Mouse (Mus musculus) intestine, embryonic 16.5 days (tissue): ENCODE results near the gene Plcg1. TPM values are rescaled to one million over a fixed set of nuclear protein-coding genes. Genes with fewer than 3 reads are reported as not detected.
A peak's percentile ranks its signal among the peaks of the same experiment; 100 is the strongest.

ENCODE experiments used
- ATAC-seq: fragments of 200-750 bp; cut with Nextera tagmentation; 2 replicates; pipeline ENCODE4 v1.8.0; 2017; ENCODE audit warnings: moderate TSS enrichment, moderate library complexity
- H3K27ac ChIP-seq: fragments of 300-500 bp; sonication (generic); 2 replicates; pipeline ENCODE4 v1.5.1; 2014; ENCODE audit warnings: mild to moderate bottlenecking, low read length
- H3K27me3 ChIP-seq: fragments of 300-500 bp; sonication (generic); replicated peaks from 2 replicates; pipeline ENCODE4 v1.6.1; 2014; ENCODE audit warnings: low read length, control low read depth, mixed read lengths; ENCODE audit not compliant: control insufficient read depth, insufficient read depth
- H3K36me3 ChIP-seq: fragments of 300-500 bp; sonication (generic); 2 replicates; pipeline ENCODE4 v1.6.1; 2014; ENCODE audit warnings: low read length, control low read depth; ENCODE audit not compliant: control insufficient read depth, insufficient read depth
- H3K4me1 ChIP-seq: fragments of 300-500 bp; sonication (generic); 2 replicates; pipeline ENCODE4 v1.6.1; 2014; ENCODE audit warnings: low read length, control low read depth, mixed read lengths; ENCODE audit not compliant: control insufficient read depth, insufficient read depth
- H3K4me2 ChIP-seq: fragments of 300-500 bp; sonication (generic); 2 replicates; pipeline ENCODE4 v1.6.1; 2014; ENCODE audit warnings: low read depth, low read length, control low read depth
- H3K4me3 ChIP-seq: fragments of 300-500 bp; sonication (generic); 2 replicates; pipeline ENCODE4 v1.5.1; 2014; ENCODE audit warnings: mild to moderate bottlenecking, low read length
- H3K9ac ChIP-seq: fragments of 300-500 bp; sonication (generic); 2 replicates; pipeline ENCODE4 v1.6.1; 2014; ENCODE audit warnings: low read depth, low read length
- H3K9me3 ChIP-seq: fragments of 300-500 bp; sonication (generic); 2 replicates; pipeline ENCODE4 v1.6.1; 2016; ENCODE audit warnings: low read length, control low read depth; ENCODE audit not compliant: control insufficient read depth
- WGBS: fragments of 180-500 bp; shearing (Covaris S2); extraction: QIAGEN DNeasy Blood & Tissue Kit; methylation state at CpG from one replicate; pipeline ENCODE4 v1.1.7; 2014; 5-methylcytosine and 5-hydroxymethylcytosine counted together
- polyA plus RNA-seq: library from polyadenylated mRNA; unstranded; fragments of >200 nt; fragmentation: Nextera tagmentation; extraction: Ambion mirVana; gene quantifications from 2 replicates; pipeline ENCODE4 v1.2.1, GENCODE M21; 2015

Plcg1 gene
- polyA plus RNA-seq, 1 experiment from 2014 or later = 16.5 TPM

GRCm38 (mm10) chr2:160732420-160732995 is 1.4 kb downstream of the Plcg1 start:
- no peaks in the 10 kb centered on the region for H3K9me3 ChIP-seq
- H3K36me3 ChIP-seq = no peaks in the 10 kb centered on the region; the same call in 1 of the 2 replicates
- H3K27me3 ChIP-seq = no peaks in the 10 kb centered on the region
- peak overlapping the region; percentile 95 for H3K9ac ChIP-seq
- H3K4me3 ChIP-seq = peak overlapping the region; percentile 85
- no peak overlapping the region for H3K27ac ChIP-seq
- ATAC-seq = no peak
- 22% methylated on average over 9 of the region's 9 CpGs for WGBS
- peak overlapping the region; percentile 78 for H3K4me2 ChIP-seq
- peaks cover 30% of the 10 kb centered on the region for H3K4me1 ChIP-seq

GRCm38 (mm10) chr2:160733131-160733531 is 2.0 kb downstream of the Plcg1 start:
- Histone ChIP-seq H3K27me3 (no peaks in the 10 kb centered on the region), H3K4me2 (peak overlapping the region; percentile 78), H3K9ac (peak overlapping the region; percentile 95), H3K4me1 (peaks cover 35% of the 10 kb centered on the region), H3K27ac (no peak overlapping the region), H3K36me3 (no peaks in the 10 kb centered on the region; the same call in 1 of the 2 replicates), H3K9me3 (no peaks in the 10 kb centered on the region), H3K4me3 (peak overlapping the region; percentile 85)
- 23% methylated on average over 7 of the region's 7 CpGs for WGBS
- no peak for ATAC-seq

GRCm38 (mm10) chr2:160734331-160734730 is 3.2 kb downstream of the Plcg1 start:
- ATAC-seq = no peak
- Histone ChIP-seq H3K9me3 (no peaks in the 10 kb centered on the region), H3K4me2 (no peak overlapping the region), H3K27ac (0 out of 2 replicates have a peak overlapping the region, but pooled peaks have one; percentile 11), H3K4me1 (peaks cover 43% of the 10 kb centered on the region), H3K27me3 (no peaks in the 10 kb centered on the region), H3K4me3 (no peak overlapping the region), H3K9ac (no peak overlapping the region), H3K36me3 (no peaks in the 10 kb centered on the region; the same call in 1 of the 2 replicates)
- 84% methylated on average over 3 of the region's 3 CpGs for WGBS

GRCm38 (mm10) chr2:160735706-160736310 is 4.7 kb downstream of the Plcg1 start:
- no peak for ATAC-seq
- H3K4me2 ChIP-seq = no peak overlapping the region
- no peaks in the 10 kb centered on the region for H3K27me3 ChIP-seq
- 88% methylated on average over 5 of the region's 5 CpGs for WGBS
- no peak overlapping the region for H3K27ac ChIP-seq
- peaks cover 48% of the 10 kb centered on the region for H3K4me1 ChIP-seq
- no peaks in the 10 kb centered on the region for H3K9me3 ChIP-seq
- no peak overlapping the region for H3K9ac ChIP-seq
- H3K36me3 ChIP-seq = no peaks in the 10 kb centered on the region; the same call in 1 of the 2 replicates
- H3K4me3 ChIP-seq = no peak overlapping the region

GRCm38 (mm10) chr2:160736466-160736865 is 5.4 kb downstream of the Plcg1 start:
- 83% methylated on average over 3 of the region's 3 CpGs for WGBS
- no peaks in the 10 kb centered on the region; the same call in 1 of the 2 replicates for H3K36me3 ChIP-seq
- no peak for ATAC-seq
- no peaks in the 10 kb centered on the region for H3K9me3 ChIP-seq
- H3K4me1 ChIP-seq = peaks cover 47% of the 10 kb centered on the region
- H3K27ac ChIP-seq = no peak overlapping the region
- no peak overlapping the region for H3K4me2 ChIP-seq
- no peaks in the 10 kb centered on the region for H3K27me3 ChIP-seq
- H3K4me3 ChIP-seq = no peak overlapping the region
- H3K9ac ChIP-seq = no peak overlapping the region

GRCm38 (mm10) chr2:160738354-160738753 is 7.3 kb downstream of the Plcg1 start:
- Histone ChIP-seq H3K27me3 (no peaks in the 10 kb centered on the region), H3K9ac (no peak overlapping the region), H3K4me3 (no peak overlapping the region), H3K4me1 (peaks cover 39% of the 10 kb centered on the region), H3K9me3 (no peaks in the 10 kb centered on the region), H3K27ac (no peak overlapping the region), H3K36me3 (no peaks in the 10 kb centered on the region; the same call in 1 of the 2 replicates), H3K4me2 (no peak overlapping the region)
- ATAC-seq = peak; percentile 22; the same call in 1 of the 2 replicates
- 39% methylated on average over 5 of the region's 5 CpGs for WGBS

GRCm38 (mm10) chr2:160739647-160740356 is 8.7 kb downstream of the Plcg1 start:
- Histone ChIP-seq H3K36me3 (no peaks in the 10 kb centered on the region; the same call in 1 of the 2 replicates), H3K9ac (no peak overlapping the region), H3K4me3 (no peak overlapping the region), H3K4me1 (peaks cover 28% of the 10 kb centered on the region), H3K4me2 (no peak overlapping the region), H3K27me3 (no peaks in the 10 kb centered on the region), H3K9me3 (no peaks in the 10 kb centered on the region), H3K27ac (peak overlapping the region; percentile 65)
- 37% methylated on average over 2 of the region's 2 CpGs for WGBS
- ATAC-seq = peak; percentile 58; the same call in 1 of the 2 replicates

- H3K4me1 ChIP-seq = peaks cover 28% of the 10 kb centered on the region
- H3K27me3 ChIP-seq = no peaks in the 10 kb centered on the region
- H3K36me3 ChIP-seq = no peaks in the 10 kb centered on the region; the same call in 1 of the 2 replicates
- H3K27ac ChIP-seq = no peak overlapping the region
- H3K9me3 ChIP-seq = no peaks in the 10 kb centered on the region
- no peak for ATAC-seq
- H3K9ac ChIP-seq = no peak overlapping the region
- no peak overlapping the region for H3K4me3 ChIP-seq
- no peak overlapping the region for H3K4me2 ChIP-seq
- 73% methylated on average over 11 of the region's 11 CpGs for WGBS
Measured at GRCm38 (mm10) chr2:160740521-160741156, 9.5 kb downstream of the Plcg1 start.

GRCm38 (mm10) chr2:160741580-160741979 is 10.5 kb downstream of the Plcg1 start:
- Histone ChIP-seq H3K27ac (no peak overlapping the region), H3K9ac (no peak overlapping the region), H3K27me3 (no peaks in the 10 kb centered on the region), H3K9me3 (no peaks in the 10 kb centered on the region), H3K4me1 (peaks cover 28% of the 10 kb centered on the region), H3K4me3 (no peak overlapping the region), H3K4me2 (no peak overlapping the region), H3K36me3 (no peaks in the 10 kb centered on the region; the same call in 1 of the 2 replicates)
- 52% methylated on average over 3 of the region's 3 CpGs for WGBS
- 0 out of 2 replicates have a peak, but pooled peaks have one; percentile 7 for ATAC-seq
